Mouse (Mus musculus): ENCODE results near the gene Il13ra2.
"Not testable (repeated sequence)": the region's sequence is repeated elsewhere in the genome, so short reads cannot be mapped to it uniquely, and the experiment has no call there.

Gene Il13ra2

GRCm38 (mm10) chrX:147429129-147429528, at the start of gene Il13ra2:
Gene Il13ra2 (minus strand): TSS chrX:147429192.
- DNase-seq (ENCODE audit: low spot score) = no peak

- DNase-seq (ENCODE audit: low spot score) = not testable (repeated sequence)
Measured at GRCm38 (mm10) chrX:147453610-147454009, 24.6 kb upstream of the Il13ra2 start, which contains the start of gene Vmn1r239-ps. Gene Vmn1r239-ps (minus strand): TSS chrX:147453710.

DNA sequence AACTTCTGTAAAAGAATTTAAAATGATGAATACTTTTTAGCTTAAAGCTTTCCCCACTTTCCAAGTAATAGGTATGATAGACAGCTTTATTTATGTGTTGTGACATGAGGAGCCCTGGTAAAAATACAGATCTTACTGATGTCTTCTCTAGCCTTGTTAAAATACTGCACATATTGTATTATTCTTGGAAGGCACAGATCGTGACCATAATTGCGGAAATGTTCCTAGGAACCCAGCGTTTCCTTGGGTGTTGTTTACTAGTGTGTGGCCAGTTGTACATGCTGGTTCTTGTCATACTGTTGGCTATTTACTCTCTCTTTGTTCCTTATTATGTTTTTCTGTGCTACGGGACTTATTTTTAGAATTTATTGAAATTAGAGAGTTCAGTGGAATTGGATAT, 14.4 kb upstream of the Il13ra2 start:
- no peak for DNase-seq (ENCODE audit: low spot score)

- DNase-seq (ENCODE audit: low spot score) = no peak
Measured at GRCm38 (mm10) chrX:147435400-147435799, 6.4 kb upstream of the Il13ra2 start.

GRCm38 (mm10) chrX:147429753-147430152, 761 bp upstream of the Il13ra2 start:
- no peak for DNase-seq (ENCODE audit: low spot score)

DNA sequence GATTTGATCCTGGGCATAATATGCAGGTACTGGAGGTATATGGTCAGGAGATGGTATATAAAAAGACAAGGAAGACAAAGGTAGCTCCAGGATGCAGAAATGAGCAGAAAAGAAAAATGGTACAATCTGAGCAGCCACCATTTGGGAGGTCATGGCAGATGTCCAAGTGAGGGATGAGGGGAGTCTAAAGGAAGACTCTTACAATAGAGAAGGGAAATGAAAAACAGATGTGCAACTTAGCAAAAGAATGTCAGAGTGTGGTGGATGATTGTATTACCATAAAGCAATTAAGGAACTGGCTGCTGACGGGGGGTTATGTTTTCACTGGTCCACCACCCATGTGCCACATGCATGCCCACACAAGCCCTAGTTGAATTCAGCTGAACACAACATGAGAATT, 35.5 kb downstream of the Il13ra2 start:
- no peak for DNase-seq (ENCODE audit: low spot score)

GRCm38 (mm10) chrX:147349167-147349566, 79.8 kb downstream of the Il13ra2 start:
- no peak for DNase-seq (ENCODE audit: low spot score)

Data from T-cell, adult 2 months (primary cell).